Mouse (Mus musculus) 416B (cell line): ENCODE data around the gene Arhgdia.
A peak's percentile ranks its signal among the peaks of the same experiment; 100 is the strongest.

Source experiments
- DNase-seq: peaks from one replicate; pipeline ENCODE4 v3.0.0; 2011; ENCODE audit warnings: low read depth

The Arhgdia gene

DNA sequence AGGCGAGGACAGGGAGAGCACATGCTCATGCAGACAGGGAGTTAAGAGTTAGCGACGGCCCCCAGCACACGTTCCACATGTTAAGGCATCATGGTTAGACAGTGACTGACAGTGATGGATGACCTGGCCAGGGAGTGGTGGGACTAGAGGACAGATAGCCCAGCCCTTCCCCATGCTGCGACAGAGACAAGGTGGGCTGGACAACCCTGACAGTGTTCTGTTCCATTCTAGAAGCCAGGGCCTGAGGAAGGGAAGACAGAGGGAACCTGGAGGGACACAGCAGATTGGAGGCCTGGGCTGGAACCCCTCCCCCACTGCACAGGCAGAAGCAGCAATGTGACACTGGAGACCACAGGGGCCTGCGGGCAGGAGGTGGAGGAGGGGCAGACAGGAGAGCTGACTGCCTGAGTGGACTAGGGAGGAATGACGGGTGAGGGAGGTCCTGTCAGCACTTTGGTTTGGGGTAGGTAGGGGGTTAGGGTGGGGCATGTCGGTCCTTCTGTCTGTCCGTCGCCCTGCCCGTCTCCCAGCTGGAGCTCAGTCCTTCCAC, 2.7 kb downstream of the Arhgdia start:
- no peak for DNase-seq

DNA sequence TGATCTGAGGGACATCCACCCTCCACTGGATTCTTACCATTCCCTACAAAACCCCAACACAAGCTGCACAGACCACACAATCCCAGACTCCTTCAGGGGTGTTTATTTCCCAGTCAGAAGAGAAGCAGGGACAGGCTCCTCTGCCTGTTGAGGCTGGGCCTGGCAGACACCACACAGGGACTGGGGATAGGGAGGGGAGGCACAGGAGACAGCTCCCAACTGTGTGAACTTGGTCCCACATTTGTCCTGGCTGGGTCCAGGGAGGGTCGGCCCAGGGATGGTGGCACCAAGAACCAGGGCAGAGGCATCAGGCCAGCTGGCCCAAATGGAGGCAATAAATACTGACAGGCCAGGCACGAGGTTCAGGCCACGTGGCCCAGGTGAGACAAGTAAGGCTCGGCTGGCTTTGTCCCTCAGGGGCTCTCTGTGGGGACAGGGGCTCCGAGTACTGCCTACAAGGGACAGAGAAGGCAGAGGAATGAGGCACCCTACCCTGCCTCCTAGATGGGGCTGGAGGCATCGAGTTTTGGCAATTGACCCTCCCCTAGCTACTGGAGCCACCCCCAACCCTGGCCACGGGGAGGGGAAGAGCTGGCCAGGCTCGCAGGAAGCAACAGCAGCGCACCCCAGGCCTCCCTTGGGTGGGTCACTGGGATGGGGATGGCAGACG, 3.3 kb downstream of the Arhgdia start:
- DNase-seq: no peak

DNA sequence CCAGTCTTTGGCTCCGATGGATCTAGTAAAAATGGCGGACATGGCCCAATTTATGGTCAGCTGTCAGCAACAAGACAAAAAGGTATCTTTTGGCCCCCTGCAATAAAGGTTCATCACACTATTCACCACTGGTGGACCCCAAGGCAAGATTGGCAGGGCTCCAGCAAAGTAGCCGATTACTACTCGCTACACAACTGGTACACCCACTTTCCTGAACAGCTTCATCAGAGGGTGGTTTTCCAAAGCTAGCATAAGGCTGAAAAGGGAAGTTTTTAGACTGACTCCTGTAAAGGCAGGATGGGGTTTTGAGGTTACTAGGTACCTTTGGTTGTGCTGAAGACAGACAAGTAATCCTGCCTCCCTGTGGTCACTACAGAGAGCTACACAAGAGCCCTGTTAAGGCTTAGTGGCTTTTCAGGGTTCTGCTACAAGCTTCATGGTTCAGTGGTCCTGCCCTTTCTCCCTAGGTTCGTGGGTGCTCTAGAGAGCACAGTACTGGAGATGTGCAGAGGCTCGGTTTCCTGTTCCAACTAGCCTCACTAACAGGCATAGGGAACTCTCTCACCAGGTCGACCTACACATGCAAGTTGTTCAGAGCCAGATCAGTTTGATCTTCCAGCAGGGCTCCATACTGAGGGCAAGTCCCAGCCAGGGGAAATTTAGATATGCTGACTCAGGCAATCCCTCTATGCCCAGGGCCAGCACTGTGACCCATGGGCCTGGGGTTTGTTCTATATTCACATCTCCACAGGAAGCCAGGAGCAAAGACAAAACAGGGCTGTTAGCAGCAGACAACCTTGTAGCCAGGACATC, 4.0 kb downstream of the Arhgdia start:
- DNase-seq: peak; percentile 80

DNA sequence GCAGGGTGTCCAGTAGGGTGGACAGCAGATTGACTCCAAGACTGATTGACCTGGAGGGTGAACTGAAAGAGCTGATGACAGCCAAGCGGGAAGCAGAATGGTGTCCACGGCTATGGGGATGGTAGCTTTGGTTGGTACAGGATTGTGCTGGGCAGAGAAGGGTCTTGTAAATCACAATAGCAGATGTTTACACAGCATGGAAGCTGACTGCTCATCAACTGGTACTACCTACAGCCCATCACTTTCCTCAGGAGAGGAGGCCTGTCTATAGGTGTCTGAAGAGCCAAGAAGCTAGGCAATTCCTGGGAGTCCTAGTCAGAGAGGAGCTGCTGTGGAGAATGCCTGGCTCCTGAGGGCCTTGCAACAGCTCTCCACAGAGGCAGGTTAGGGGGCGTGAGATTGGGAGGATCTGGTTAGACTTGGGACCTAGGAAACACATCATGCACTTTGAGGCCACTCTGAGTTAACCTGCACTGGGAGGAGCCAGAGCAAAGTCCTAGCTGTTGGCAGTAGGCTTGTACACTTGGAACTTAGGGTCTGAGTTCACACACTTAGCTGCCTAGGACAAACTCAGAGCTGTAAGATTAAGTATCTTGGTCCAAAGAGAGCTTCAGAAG, 5.0 kb downstream of the Arhgdia start:
- no peak for DNase-seq

DNA sequence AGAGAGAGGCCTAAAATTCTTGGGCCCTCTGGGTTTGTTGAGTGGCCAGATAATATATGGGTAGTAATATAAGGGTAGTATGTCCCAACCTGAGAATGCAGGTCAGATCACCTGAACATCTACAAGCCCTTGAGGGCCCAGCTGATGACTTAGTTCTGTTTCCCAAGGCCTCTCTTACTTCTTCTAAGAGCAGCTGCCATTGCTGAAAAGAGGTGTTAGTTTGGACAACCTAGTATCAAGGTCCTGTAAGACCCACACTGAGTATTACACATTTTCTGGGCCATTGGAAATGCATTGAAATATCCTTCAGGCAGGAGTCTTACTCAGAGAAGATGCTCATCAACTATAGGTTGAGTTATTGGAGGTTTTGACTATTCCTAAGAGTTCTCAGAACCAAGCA, 5.5 kb downstream of the Arhgdia start:
- no peak for DNase-seq

DNA sequence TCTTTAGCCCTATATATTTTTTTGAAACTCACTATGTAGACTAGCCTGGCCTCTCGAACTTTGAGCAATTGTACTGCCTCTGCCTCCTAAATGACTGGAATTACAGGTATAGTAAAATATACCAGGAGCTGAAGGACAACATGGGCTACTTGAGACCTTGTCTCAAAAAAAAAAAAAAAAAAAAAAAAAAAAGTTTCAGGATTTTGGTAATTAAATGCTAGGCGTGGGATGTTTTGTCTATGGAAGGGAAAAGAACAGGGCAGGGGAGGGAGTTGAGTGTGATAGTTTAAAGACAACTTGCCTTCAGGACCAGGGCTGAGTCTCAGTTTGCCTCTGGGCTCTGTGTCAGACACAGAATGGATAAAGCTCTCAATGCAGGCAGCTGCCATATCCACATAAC, 6.4 kb downstream of the Arhgdia start:
- no peak for DNase-seq

DNA sequence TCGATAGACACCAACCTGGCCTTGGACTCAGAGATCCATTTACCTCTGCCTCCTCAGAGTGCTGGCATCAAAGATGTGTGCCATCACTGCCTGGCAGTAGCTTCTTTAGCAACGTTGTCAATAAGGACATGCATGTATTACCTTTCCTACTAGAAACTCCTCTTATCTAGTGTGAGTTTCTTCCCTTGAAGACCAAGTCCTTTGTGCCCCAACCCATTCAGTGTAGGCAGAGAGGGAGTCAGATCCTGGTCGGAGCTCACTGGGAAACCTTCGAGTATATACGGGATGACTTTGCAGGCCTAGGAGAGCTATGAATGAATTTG, 7.2 kb downstream of the Arhgdia start:
- DNase-seq: peak; percentile 35

DNA sequence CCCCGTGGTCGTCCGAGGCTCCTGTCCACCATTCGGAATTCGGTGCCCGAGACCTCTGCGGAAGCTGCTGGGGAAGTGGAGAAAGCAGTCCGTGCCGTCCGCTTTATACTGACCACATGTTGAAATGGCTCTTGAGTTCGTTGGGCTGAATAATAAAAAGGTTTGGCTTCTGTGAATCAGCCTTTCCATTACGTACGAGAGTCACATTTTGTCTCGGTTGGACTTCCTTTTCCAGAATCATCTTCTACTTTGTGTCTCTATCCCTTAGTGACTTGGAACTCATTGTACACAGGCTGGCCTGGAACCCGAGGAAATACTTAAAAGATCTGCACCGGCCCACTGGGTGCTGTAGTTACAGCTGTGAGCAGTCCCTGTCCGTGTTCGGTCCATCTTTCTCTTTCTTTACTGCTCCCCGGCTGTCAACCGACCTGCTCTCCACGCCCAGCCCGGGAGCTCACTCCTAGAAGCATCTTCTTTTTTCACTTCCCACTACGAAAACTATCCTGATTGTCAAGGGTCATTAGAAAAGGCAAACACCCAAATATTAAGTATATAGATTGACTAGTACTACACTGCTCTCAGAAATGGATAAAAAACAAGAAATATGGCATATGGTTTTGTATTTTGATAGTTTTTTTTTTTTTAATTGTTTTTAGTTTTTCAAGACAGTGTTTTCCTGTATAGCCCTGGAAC, 7.7 kb downstream of the Arhgdia start:
- DNase-seq: no peak

DNA sequence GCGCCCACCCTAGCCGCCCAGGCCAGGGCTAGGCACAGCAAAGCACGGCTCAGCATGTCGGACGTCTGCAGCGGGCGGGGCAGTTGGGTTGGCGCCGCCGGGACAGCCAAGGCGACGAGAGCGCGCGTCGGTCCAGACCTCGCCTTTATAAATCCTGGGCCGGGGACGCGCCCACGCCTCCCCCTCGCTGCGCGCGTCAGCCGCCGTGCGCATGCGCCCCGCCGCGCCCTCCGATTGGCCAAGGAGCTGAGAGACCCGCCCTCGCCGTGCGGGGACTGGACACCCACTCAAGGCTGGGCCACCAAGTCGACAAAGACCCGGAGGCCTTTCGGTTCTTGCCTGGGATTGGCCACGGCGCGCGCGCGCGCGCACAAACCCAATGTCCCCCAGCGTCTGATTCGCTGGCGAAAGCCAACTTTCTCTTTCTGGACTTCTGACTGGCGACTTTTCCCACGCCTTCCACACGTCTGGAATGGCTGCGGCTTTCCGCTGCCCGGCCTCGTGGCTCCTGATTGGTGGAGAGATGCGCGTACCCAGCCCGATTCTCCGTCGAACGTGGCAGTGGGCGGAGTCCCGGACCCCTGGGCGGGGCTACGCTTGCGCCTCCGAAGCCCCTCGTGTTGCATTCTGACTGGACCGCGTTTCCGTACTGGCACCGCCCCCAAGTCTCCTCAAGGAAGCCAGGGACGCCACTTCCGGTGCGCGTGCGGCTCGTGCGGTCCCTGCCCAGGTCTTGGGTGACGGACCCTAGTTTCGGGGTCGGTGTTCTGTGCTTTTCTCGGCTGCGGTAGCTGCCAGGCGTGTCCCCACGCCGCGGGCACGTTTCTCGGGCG, 8.5 kb downstream of the Arhgdia start, which contains the start of gene P4hb:
TSS of gene P4hb (minus strand) at position 502 of the 833 bp plus-strand sequence.
- DNase-seq: peak; percentile 100

DNA sequence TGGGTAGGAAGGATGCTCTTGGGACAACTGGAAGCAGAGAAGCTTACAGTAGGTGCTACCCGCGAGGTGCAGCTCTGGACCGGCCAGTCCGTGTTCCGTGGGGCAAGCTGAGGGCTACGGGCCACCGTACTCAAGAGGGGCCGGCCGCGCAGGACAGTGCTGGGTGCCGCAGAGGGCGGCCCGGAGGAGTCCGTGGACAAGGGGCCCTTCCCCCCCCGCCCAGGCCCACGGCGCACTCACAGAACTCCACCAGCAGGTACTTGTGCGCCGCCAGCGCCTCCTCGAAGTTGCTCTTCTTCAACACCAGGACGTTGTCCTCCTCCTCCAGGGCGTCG, 9.0 kb downstream of the Arhgdia start:
- DNase-seq: peak; percentile 38

DNA sequence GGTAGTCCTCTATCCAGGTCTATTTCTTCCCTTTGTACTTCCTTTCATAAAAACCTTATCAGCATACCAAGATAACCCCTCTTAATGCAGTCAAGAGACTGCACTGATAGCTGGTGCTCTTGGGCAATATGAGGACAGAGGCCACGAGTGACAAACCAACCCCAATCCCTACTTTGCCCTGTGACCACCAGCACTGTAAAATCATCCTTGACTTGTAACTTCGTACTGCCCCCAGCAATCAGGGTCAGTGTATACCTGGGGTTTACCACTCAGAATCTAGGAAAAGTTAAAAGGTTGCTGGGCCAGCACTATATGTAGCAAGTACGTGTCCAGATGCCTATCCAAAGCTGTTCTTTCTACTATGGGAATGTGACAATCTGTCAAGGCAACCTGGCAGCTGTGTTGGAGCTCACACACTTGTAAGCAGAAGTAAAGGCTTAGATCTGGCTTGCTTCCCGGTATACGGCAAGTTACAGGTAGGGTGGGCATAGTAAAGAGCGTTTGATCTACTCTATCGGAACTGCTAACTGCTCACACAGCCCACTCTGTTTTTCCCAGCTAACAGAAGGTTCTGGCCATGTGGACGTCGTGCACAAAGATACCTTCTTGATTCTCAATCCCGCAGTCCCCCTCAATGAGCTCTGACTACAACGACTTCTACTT, 9.5 kb downstream of the Arhgdia start:
- no peak for DNase-seq

DNA sequence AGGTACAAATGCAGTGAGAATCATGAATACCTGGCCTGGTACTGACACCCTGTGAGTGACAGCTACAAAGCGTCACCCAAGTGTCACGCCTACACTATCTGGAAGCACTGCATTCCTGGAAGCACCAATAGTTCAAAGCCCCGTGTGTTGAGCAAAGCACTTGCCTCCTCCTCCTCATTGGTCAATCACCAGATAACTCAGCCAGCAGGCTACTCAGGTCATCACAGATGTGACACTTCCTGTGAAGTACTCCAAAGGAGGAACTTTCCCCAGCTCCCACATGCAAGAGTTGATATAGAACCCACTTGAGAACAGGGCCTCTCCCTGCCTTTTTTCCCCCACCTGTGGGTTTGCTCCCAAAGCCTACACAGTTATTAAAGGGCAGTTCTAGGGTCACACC, 10.3 kb downstream of the Arhgdia start:
- DNase-seq: peak; percentile 75

DNA sequence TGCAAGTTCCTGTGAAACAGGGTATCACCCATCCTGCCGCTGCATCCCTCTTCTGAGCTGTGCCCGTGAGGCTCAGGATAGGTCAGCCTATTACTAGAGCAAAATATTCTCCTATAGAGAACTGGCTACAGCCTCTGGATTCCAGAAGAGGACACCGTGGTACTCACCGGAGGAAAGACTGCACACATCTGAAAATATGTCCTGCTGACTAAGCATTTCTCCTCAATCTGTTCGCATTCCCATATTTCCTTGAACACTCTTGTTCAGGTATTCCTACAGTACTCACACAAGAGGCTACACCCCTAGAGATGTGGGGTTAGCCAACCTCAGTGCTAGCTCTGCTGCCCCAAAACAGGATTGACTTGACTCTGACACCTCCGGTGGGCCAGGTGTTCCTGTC, 13.1 kb downstream of the Arhgdia start:
- no peak for DNase-seq

DNA sequence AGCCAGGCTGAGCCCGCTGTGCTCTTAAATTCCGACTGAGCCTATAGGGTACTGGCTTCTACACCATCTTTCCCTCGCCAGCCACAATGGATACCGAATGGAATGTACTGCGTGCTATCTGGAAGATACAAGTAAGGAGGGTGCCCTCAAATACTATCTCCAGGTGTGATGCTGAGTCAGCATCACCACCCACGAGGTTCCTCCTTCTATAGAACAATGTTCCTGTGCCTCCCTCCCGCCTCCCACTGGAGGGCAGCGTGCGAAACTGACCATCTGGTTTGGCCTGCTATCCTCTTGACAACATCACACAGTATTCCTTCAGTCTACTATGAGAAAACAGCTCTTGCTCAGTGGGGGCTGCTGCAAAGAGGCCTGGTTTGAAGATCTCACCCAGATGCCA, 16.3 kb downstream of the Arhgdia start:
- DNase-seq: no peak

DNA sequence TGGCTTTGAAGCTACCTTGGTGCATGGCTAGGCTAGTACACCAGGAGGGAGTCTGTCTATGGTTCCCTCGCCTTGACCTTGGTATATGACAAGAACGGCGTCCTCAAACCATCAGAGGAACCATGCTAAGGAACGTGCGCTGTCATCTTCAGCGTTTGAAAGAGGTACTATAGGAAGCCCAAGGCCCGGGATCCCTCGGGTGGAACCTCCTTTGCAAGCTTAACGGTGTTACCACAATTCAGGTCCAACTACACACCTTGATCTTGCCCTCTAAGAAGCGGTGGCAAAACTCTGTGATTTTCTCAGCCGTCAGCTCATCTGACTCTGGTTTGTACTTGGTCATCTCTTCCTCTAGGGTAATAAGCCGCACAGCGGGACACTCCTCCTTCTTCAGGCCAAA, 18.5 kb downstream of the Arhgdia start:
- no peak for DNase-seq

DNA sequence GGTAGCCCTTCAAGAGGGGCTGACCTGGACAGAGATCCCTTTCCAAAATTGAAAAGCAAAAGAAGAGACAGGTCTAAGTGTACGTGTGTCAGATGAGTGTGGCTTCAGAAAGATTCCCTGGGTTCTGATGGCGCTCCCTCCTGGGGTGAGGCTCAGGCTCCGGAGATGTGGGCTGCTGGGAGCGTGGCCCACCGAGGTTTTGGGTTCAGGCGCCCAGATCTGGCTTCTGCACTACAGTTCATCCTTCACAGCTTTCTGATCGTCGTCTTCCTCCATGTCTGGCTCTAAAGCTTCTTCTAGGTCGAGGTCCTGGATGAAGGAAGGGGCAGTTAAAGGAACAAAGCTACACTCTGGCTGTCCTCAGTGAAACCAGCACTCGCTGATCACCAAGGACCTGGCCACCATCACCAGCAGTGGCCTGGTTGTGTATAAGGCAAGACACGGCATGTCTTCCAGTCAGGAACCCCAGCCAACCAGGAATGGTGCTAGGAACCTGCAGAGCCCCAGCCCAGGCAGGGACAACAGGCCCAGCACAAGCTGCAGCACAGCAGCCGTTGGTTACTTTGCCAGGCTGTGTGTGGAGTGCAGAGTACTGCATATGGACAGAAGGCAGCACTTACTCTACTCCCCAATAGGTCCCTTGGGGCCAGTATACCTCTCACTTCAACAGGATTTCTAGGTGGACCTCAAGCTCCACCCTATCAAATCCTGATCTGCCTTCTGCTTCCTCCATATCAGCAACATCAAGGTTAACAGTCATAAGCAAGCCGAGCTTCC, 20.3 kb downstream of the Arhgdia start:
- no peak for DNase-seq

DNA sequence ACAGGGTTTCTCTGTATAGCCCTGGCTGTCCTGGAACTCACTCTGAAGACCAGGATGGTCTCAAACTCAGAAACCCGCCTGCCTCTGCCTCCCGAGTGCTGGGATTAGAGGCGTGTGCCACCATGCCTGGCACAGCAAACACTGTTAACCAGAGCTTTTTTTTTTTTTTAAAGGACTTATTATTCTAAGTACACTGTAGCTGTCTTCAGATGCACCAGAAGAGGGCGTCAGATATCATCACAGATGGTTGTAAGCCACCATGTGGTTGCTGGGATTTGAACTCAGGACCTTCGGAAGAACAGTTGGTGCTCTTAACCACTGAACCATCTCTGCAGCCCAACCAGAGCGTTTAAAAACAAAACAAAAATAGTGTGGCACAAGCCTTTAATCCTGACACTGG, 22.6 kb downstream of the Arhgdia start:
- DNase-seq: peak; percentile 47

DNA sequence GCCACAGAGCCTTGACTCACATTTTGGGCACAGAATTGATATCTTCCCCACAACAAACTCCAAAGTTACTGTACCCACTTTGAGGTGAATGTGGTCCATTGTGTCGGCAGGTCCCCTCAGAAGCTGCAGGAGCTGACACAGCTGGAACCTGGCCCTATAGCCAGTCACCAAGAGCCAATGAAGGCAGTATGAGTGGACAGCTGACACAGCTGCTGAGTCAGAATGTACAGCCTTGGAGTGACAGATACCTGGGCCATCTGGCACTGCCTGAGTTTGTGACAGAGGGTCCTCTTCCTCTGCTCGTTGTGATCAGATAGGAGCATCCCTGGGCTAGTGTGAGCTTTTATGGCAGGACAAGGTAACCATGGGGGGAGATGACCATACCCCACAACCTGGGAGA, 26.2 kb downstream of the Arhgdia start:
- no peak for DNase-seq

DNA sequence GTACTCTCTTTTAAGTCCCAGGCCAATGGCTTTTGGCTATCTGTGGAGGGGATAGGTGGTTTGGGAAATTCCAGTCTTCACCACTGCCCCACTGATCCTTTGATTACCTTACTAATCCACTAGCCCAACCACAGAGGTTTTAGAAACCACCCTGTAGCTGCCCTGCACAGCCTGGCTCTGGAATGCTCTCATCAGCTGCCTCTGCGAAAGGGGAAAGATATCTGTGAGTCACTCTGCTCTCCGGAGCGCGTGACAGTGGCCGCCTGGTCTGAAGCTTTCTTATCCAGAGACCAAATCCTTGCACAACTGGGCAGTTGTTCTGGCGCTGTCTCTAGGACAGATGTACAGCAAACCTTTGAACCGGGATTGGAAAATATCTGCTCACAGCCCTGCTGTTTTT, 26.6 kb downstream of the Arhgdia start:
- peak; percentile 69 for DNase-seq

DNA sequence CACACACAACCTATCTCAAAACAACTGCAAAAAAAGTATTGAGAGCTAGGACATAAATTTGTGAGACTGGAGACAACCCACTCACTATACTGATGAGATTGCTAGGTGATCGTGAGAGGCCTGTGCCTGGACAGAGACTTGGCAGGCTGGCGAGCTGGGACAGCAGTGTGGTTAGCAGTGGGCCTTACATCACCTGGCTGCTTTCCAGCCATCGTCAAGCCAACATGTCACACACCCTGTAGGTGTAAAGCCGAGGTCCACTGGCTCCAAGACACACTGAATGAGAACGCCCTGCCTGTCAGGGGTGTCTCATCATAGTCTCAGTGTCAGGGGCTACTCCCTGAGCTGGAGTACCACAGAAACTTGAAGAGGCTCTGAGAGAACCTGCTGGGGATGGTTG, 28.7 kb downstream of the Arhgdia start:
- DNase-seq: no peak
